Mouse (Mus musculus) spleen, adult 2 months (tissue): ENCODE measurements around the gene Hs3st3a1. TPM values are rescaled to one million over a fixed set of nuclear protein-coding genes. Genes with fewer than 3 reads are reported as not detected.

Experiments used
- DNase-seq, 2 experiments: peaks; one replicate each; pipeline versions ENCODE4 v3.0.0 to v3.0.0-alpha.2; 2012 to 2021; ENCODE audit warnings: low spot score in 2 of 2, low read depth in 1 of 2
- H3K27ac ChIP-seq: fragments of 200-500 bp; 2 replicates; pipeline ENCODE4 v1.5.1; 2012; ENCODE audit warnings: low read length, inconsistent platforms; ENCODE audit not compliant: insufficient read depth
- H3K27me3 ChIP-seq: fragments of 200-500 bp; 2 replicates; pipeline ENCODE4 v1.6.1; 2012; ENCODE audit warnings: mild to moderate bottlenecking, moderate library complexity, low read length, inconsistent platforms; ENCODE audit not compliant: control insufficient read depth, insufficient read depth
- H3K36me3 ChIP-seq: fragments of 200-500 bp; 2 replicates; pipeline ENCODE4 v1.6.1; 2012; ENCODE audit warnings: mild to moderate bottlenecking, low read length, inconsistent platforms; ENCODE audit not compliant: control insufficient read depth, insufficient read depth
- H3K4me1 ChIP-seq: fragments of 200-500 bp; 2 replicates; pipeline ENCODE4 v1.6.1; 2011; ENCODE audit warnings: inconsistent platforms; ENCODE audit not compliant: control insufficient read depth, insufficient read depth, insufficient read length
- H3K4me3 ChIP-seq: fragments of 200-500 bp; 2 replicates; pipeline ENCODE4 v1.5.1; 2011; ENCODE audit warnings: mild to moderate bottlenecking, inconsistent platforms; ENCODE audit not compliant: insufficient read depth, insufficient read length; ENCODE audit errors: extremely low read depth
- CTCF ChIP-seq: fragments of 200-500 bp; IDR thresholded peaks from 2 replicates; pipeline ENCODE4 v1.5.1; 2011; ENCODE audit warnings: mild to moderate bottlenecking, inconsistent platforms; ENCODE audit not compliant: insufficient read depth, insufficient read length, insufficient replicate concordance; ENCODE audit errors: extremely low read depth
- POLR2A ChIP-seq: fragments of 200-500 bp; IDR thresholded peaks from 2 replicates; pipeline ENCODE4 v1.6.1; 2011; ENCODE audit warnings: low read depth, low read length, inconsistent platforms
- WGBS: fragments of 180-500 bp; shearing (Covaris S2); methylation state at CpG from one replicate; pipeline ENCODE4 v1.1.7; 2018; 5-methylcytosine and 5-hydroxymethylcytosine counted together
- polyA plus RNA-seq: library from polyadenylated mRNA; depleted of rRNA; stranded (reverse); fragments of >200 nt; gene quantifications from 2 replicates; pipeline ENCODE4 v1.2.3, GENCODE M21; 2012

Gene Hs3st3a1
- polyA plus RNA-seq, 1 experiment: 3.8 TPM

- TF ChIP-seq CTCF (no peak), POLR2A (no peak)
- no peaks in the 10 kb centered on the region for H3K27me3 ChIP-seq
- no peaks in the 10 kb centered on the region for H3K36me3 ChIP-seq
- WGBS: 93% methylated on average over 1 of the region's 1 CpGs
- H3K4me1 ChIP-seq: no peaks in the 10 kb centered on the region
- H3K4me3 ChIP-seq: no peak overlapping the region
- no peak for DNase-seq
- no peak overlapping the region for H3K27ac ChIP-seq
Measured at GRCm38 (mm10) chr11:64505924-64506323, 70.8 kb downstream of the Hs3st3a1 start.

GRCm38 (mm10) chr11:64507024-64507423, 71.9 kb downstream of the Hs3st3a1 start:
- WGBS: 88% methylated on average over 3 of the region's 3 CpGs

GRCm38 (mm10) chr11:64509106-64509505, 74.0 kb downstream of the Hs3st3a1 start:
- no peak for TF ChIP-seq POLR2A
- no peak for TF ChIP-seq CTCF
- Histone ChIP-seq H3K27ac (no peak overlapping the region), H3K27me3 (no peaks in the 10 kb centered on the region), H3K4me1 (no peaks in the 10 kb centered on the region), H3K36me3 (no peaks in the 10 kb centered on the region), H3K4me3 (no peak overlapping the region)
- no peak for DNase-seq
- 85% methylated on average over 2 of the region's 2 CpGs for WGBS

More at GRCm38 (mm10) chr11:64507024-64507423, 71.9 kb downstream of the Hs3st3a1 start:
- no peaks in the 10 kb centered on the region for H3K36me3 ChIP-seq
- no peak for DNase-seq
- no peaks in the 10 kb centered on the region for H3K27me3 ChIP-seq
- H3K4me1 ChIP-seq: no peaks in the 10 kb centered on the region
- H3K27ac ChIP-seq: no peak overlapping the region
- TF ChIP-seq POLR2A (no peak), CTCF (no peak)
- H3K4me3 ChIP-seq: no peak overlapping the region

DNA sequence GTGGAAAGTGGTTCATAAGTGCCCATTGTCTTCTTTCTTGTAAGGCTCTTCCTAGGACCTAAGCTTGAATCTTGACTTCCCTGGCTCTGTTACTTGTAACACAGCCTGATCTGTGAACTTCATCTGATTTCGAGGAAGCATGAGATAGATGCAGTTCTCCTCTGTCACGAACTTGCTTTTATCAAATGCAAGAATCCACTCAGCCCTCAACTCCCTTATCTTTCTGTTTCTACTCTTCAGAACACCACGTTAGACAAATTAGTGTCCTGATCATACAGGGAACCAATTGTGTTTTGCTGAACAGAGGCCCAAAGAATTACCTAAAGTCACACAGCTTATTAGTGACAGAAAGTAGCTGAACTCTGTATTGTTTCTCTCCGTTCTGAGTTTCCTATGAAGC, 77.2 kb downstream of the Hs3st3a1 start:
- Histone ChIP-seq H3K27ac (no peak overlapping the region), H3K36me3 (no peaks in the 10 kb centered on the region), H3K4me3 (no peak overlapping the region), H3K27me3 (no peaks in the 10 kb centered on the region), H3K4me1 (no peaks in the 10 kb centered on the region)
- 73% methylated on average over 4 of the region's 4 CpGs for WGBS
- TF ChIP-seq POLR2A (no peak), CTCF (no peak)
- DNase-seq: no peak

- no peak for DNase-seq
- Histone ChIP-seq H3K36me3 (no peaks in the 10 kb centered on the region), H3K4me3 (no peak overlapping the region), H3K27me3 (no peaks in the 10 kb centered on the region), H3K27ac (no peak overlapping the region), H3K4me1 (no peaks in the 10 kb centered on the region)
- WGBS: 87% methylated on average over 5 of the region's 5 CpGs
- TF ChIP-seq POLR2A: no peak
- TF ChIP-seq CTCF: no peak
Measured at GRCm38 (mm10) chr11:64513419-64513818, 78.3 kb downstream of the Hs3st3a1 start.

DNA sequence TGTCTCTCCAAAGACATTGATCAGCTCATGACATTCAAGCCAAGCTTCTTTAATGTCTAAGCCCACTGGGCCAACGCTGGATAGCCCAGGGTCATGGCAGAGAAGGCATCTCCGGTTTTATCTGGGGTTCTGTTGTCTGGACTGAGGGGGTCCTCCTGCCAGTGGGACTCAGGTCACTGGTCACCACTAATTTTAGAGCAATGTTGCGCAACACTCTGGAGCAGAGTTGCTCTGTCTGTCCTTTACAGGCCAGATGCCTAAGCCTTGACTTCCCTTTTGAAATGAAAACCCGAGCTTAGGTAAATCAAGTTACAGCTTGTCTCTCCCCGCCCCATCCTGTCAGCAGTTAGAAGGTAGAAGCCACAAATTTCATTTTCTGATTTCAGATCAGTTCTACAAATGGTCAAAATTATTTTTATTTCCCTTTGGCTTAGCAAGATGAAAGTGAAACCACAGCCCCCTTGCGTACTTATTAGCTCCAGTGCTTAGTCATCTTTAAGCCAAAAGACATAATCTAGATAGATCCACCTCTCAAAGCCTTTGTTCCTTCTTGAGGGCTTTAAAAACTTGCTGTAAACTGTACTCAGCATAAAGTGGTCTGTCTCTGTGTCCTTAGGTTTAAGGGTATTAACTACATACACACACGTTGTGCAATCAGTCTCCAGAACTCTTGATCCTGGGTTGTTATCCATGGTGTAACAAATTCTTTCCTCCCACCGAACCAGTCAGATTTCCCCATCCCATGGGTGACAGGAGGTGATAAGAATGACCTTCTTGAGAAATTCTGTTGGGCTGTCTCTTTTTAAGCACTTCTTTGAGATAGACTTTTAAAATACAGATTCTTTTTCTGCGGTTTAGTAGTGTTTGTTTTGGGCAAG, 81.8 kb downstream of the Hs3st3a1 start:
- 57% methylated on average over 9 of the region's 9 CpGs for WGBS

More for the DNA sequence above, 81.8 kb downstream of the Hs3st3a1 start:
- no peak overlapping the region; the same call in 1 of the 2 replicates for H3K27ac ChIP-seq
- DNase-seq: no peak
- no peaks in the 10 kb centered on the region for H3K36me3 ChIP-seq
- 0 out of 2 replicates have a peak, but pooled peaks cover 1% of the 10 kb centered on the region for H3K27me3 ChIP-seq
- no peaks in the 10 kb centered on the region for H3K4me1 ChIP-seq
- TF ChIP-seq POLR2A (no peak), CTCF (no peak)
- H3K4me3 ChIP-seq: no peak overlapping the region
